Mouse (Mus musculus) small intestine, adult 2 months (tissue): ENCODE measurements around the gene Pde4b. TPM values are rescaled to one million over a fixed set of nuclear protein-coding genes. Genes with fewer than 3 reads are reported as not detected.

Source experiments
- H3K27ac ChIP-seq: fragments of 200-500 bp; 2 replicates; pipeline ENCODE4 v1.5.1; 2012; ENCODE audit warnings: low read depth, low read length, control low read depth, inconsistent platforms; ENCODE audit not compliant: insufficient read depth
- H3K27me3 ChIP-seq: fragments of 200-500 bp; 2 replicates; pipeline ENCODE4 v1.6.1; 2012; ENCODE audit warnings: mild to moderate bottlenecking, moderate library complexity, low read length, inconsistent platforms; ENCODE audit not compliant: control insufficient read depth, insufficient read depth
- H3K36me3 ChIP-seq: fragments of 200-500 bp; 2 replicates; pipeline ENCODE4 v1.6.1; 2012; ENCODE audit warnings: mild to moderate bottlenecking, low read length, control low read depth, inconsistent platforms; ENCODE audit not compliant: control insufficient read depth, insufficient read depth
- H3K4me1 ChIP-seq: fragments of 200-500 bp; 2 replicates; pipeline ENCODE4 v1.6.1; 2012; ENCODE audit warnings: low read length, inconsistent platforms, mixed read lengths; ENCODE audit not compliant: control insufficient read depth, insufficient read depth, insufficient read length
- H3K4me3 ChIP-seq: fragments of 200-500 bp; 2 replicates; pipeline ENCODE4 v1.5.1; 2012; ENCODE audit warnings: low read depth, mild to moderate bottlenecking, control low read depth, inconsistent platforms, low read length, moderate library complexity
- CTCF ChIP-seq: fragments of 200-500 bp; IDR thresholded peaks from 2 replicates; pipeline ENCODE4 v1.5.1; 2012; ENCODE audit warnings: low read depth, mild to moderate bottlenecking, control low read depth, inconsistent platforms, low read length, moderate library complexity, mixed read lengths; ENCODE audit not compliant: insufficient replicate concordance, insufficient read length; ENCODE audit errors: extremely low read depth
- POLR2A ChIP-seq: fragments of 200-500 bp; IDR thresholded peaks from 2 replicates; pipeline ENCODE4 v1.6.1; 2012; ENCODE audit warnings: low read depth, mild to moderate bottlenecking, control low read depth, inconsistent platforms, low read length, moderate library complexity
- WGBS: fragments of 180-500 bp; shearing (Covaris S2); methylation state at CpG from one replicate; pipeline ENCODE4 v1.1.7; 2018; 5-methylcytosine and 5-hydroxymethylcytosine counted together
- polyA plus RNA-seq: library from polyadenylated mRNA; depleted of rRNA; stranded (reverse); fragments of >200 nt; gene quantifications from 2 replicates; pipeline ENCODE4 v1.2.3, GENCODE M21; 2012

Pde4b gene
- polyA plus RNA-seq, 1 experiment: 2.5 TPM

GRCm38 (mm10) chr4:102496269-102497177, 409.2 kb downstream of the Pde4b start:
- Histone ChIP-seq H3K27me3 (no peaks in the 10 kb centered on the region), H3K4me3 (no peak overlapping the region), H3K36me3 (no peaks in the 10 kb centered on the region), H3K27ac (no peak overlapping the region), H3K4me1 (peaks cover 7% of the 10 kb centered on the region)
- no peak for TF ChIP-seq POLR2A
- TF ChIP-seq CTCF: no peak
- 88% methylated on average over 20 of the region's 20 CpGs for WGBS

- no peak for TF ChIP-seq CTCF
- TF ChIP-seq POLR2A: no peak
- no peak overlapping the region for H3K4me3 ChIP-seq
- no peaks in the 10 kb centered on the region for H3K36me3 ChIP-seq
- no peak overlapping the region for H3K27ac ChIP-seq
- H3K4me1 ChIP-seq: peaks cover 7% of the 10 kb centered on the region
- 91% methylated on average over 3 of the region's 3 CpGs for WGBS
- no peaks in the 10 kb centered on the region for H3K27me3 ChIP-seq
Measured at GRCm38 (mm10) chr4:102497221-102497620, 409.9 kb downstream of the Pde4b start.

GRCm38 (mm10) chr4:102498169-102498919, 411.0 kb downstream of the Pde4b start:
- no peak overlapping the region for H3K4me3 ChIP-seq
- TF ChIP-seq POLR2A (no peak), CTCF (no peak)

GRCm38 (mm10) chr4:102498920-102499316, 411.6 kb downstream of the Pde4b start:
- Histone ChIP-seq H3K27ac (no peak overlapping the region), H3K4me1 (peaks cover 7% of the 10 kb centered on the region), H3K4me3 (no peak overlapping the region), H3K27me3 (no peaks in the 10 kb centered on the region), H3K36me3 (no peaks in the 10 kb centered on the region)
- 71% methylated on average over 1 of the region's 1 CpGs for WGBS
- TF ChIP-seq POLR2A (no peak), CTCF (no peak)

More at GRCm38 (mm10) chr4:102498169-102498919, 411.0 kb downstream of the Pde4b start:
- Histone ChIP-seq H3K36me3 (no peaks in the 10 kb centered on the region), H3K4me1 (peaks cover 7% of the 10 kb centered on the region), H3K27ac (no peak overlapping the region), H3K27me3 (no peaks in the 10 kb centered on the region)
- 85% methylated on average over 4 of the region's 4 CpGs for WGBS

GRCm38 (mm10) chr4:102505714-102506113, 418.4 kb downstream of the Pde4b start:
- H3K27me3 ChIP-seq: no peaks in the 10 kb centered on the region
- peaks cover 6% of the 10 kb centered on the region; the same call in 1 of the 2 replicates for H3K4me1 ChIP-seq
- no peak overlapping the region for H3K4me3 ChIP-seq
- TF ChIP-seq POLR2A: no peak
- no peak for TF ChIP-seq CTCF
- WGBS: 59% methylated on average over 6 of the region's 6 CpGs
- H3K36me3 ChIP-seq: no peaks in the 10 kb centered on the region
- H3K27ac ChIP-seq: peak overlapping the region; percentile 83

GRCm38 (mm10) chr4:102506376-102507280, 419.3 kb downstream of the Pde4b start:
- Histone ChIP-seq H3K4me3 (no peak overlapping the region), H3K27me3 (no peaks in the 10 kb centered on the region), H3K4me1 (peaks cover 9% of the 10 kb centered on the region), H3K27ac (peak overlapping the region; percentile 83), H3K36me3 (no peaks in the 10 kb centered on the region)
- TF ChIP-seq POLR2A (no peak), CTCF (no peak)
- WGBS: 14% methylated on average over 15 of the region's 15 CpGs
